Mouse (Mus musculus): ENCODE data around the gene Hsf5. TPM values are rescaled to one million over a fixed set of nuclear protein-coding genes. Genes with fewer than 3 reads are reported as not detected.

The Hsf5 gene
- polyA plus RNA-seq, 1 experiment, result 0.02 TPM

- H3ac ChIP-seq (ENCODE audit: control insufficient read depth, insufficient read length, low read depth), result no peak overlapping the region
- no peak overlapping the region for H3K4me3 ChIP-seq (ENCODE audit: insufficient read depth, poor library complexity, severe bottlenecking)
- peaks cover 20% of the 10 kb centered on the region for H3K36me3 ChIP-seq (ENCODE audit: control insufficient read depth, insufficient read depth)
- TF ChIP-seq USF1 (IDR thresholded peaks at IDR 0.05; ENCODE audit: low read depth) (peak; percentile 83), MAX (IDR thresholded peaks at IDR 0.05) (peak; percentile 89), MYOD1 (IDR thresholded peaks at IDR 0.05; ENCODE audit: control insufficient read depth, insufficient read length, low read depth) (no peak), FOSL1 (IDR thresholded peaks at IDR 0.05; ENCODE audit: insufficient read depth, low read length, poor library complexity, severe bottlenecking) (peak; percentile 41), CEBPB (IDR thresholded peaks at IDR 0.05; ENCODE audit: low read depth) (no peak), MYOG (IDR thresholded peaks at IDR 0.05; ENCODE audit: control insufficient read depth, extremely low read depth, insufficient read length) (no peak)
- H3K79me3 ChIP-seq (ENCODE audit: low read depth), result no peaks in the 10 kb centered on the region
- H3K27me3 ChIP-seq (ENCODE audit: control insufficient read depth, insufficient read depth, insufficient read length), result no peaks in the 10 kb centered on the region
- no peaks in the 10 kb centered on the region for H3K79me2 ChIP-seq (ENCODE audit: control insufficient read depth, insufficient read depth)
These were observed 6.2 kb downstream of the Hsf5 start for GRCm38 (mm10) chr11:87623160-87623559.

GRCm38 (mm10) chr11:87629859-87630258 lies 12.9 kb downstream of the Hsf5 start:
- H3K79me3 ChIP-seq (ENCODE audit: low read depth), result no peaks in the 10 kb centered on the region

GRCm38 (mm10) chr11:87638793-87639192 lies 21.8 kb downstream of the Hsf5 start:
- Histone ChIP-seq H3K79me3 (ENCODE audit: low read depth) (no peaks in the 10 kb centered on the region), H3K27me3 (ENCODE audit: control insufficient read depth, insufficient read depth, insufficient read length) (no peaks in the 10 kb centered on the region), H3K4me3 (ENCODE audit: insufficient read depth, poor library complexity, severe bottlenecking) (no peak overlapping the region), H3ac (ENCODE audit: control insufficient read depth, insufficient read length, low read depth) (no peak overlapping the region), H3K79me2 (ENCODE audit: control insufficient read depth, insufficient read depth) (no peaks in the 10 kb centered on the region), H3K36me3 (ENCODE audit: control insufficient read depth, insufficient read depth) (no peaks in the 10 kb centered on the region)
- TF ChIP-seq MAX (IDR thresholded peaks at IDR 0.05) (no peak), CTCF (IDR thresholded peaks at IDR 0.05; ENCODE audit: control insufficient read depth, insufficient read depth, insufficient read length) (no peak), MYOD1 (IDR thresholded peaks at IDR 0.05; ENCODE audit: control insufficient read depth, insufficient read length, low read depth) (no peak), CEBPB (IDR thresholded peaks at IDR 0.05; ENCODE audit: low read depth) (no peak), USF1 (IDR thresholded peaks at IDR 0.05; ENCODE audit: low read depth) (no peak), MYOG (IDR thresholded peaks at IDR 0.05; ENCODE audit: control insufficient read depth, extremely low read depth, insufficient read length) (no peak), FOSL1 (IDR thresholded peaks at IDR 0.05; ENCODE audit: insufficient read depth, low read length, poor library complexity, severe bottlenecking) (no peak)

More at GRCm38 (mm10) chr11:87629859-87630258, 12.9 kb downstream of the Hsf5 start:
- Histone ChIP-seq H3K4me3 (ENCODE audit: insufficient read depth, poor library complexity, severe bottlenecking) (no peak overlapping the region), H3K36me3 (ENCODE audit: control insufficient read depth, insufficient read depth) (no peaks in the 10 kb centered on the region), H3ac (ENCODE audit: control insufficient read depth, insufficient read length, low read depth) (no peak overlapping the region), H3K79me2 (ENCODE audit: control insufficient read depth, insufficient read depth) (no peaks in the 10 kb centered on the region), H3K27me3 (ENCODE audit: control insufficient read depth, insufficient read depth, insufficient read length) (no peaks in the 10 kb centered on the region)
- no peak for TF ChIP-seq MYOD1 (IDR thresholded peaks at IDR 0.05; ENCODE audit: control insufficient read depth, insufficient read length, low read depth)
- no peak for TF ChIP-seq FOSL1 (IDR thresholded peaks at IDR 0.05; ENCODE audit: insufficient read depth, low read length, poor library complexity, severe bottlenecking)
- no peak for TF ChIP-seq CEBPB (IDR thresholded peaks at IDR 0.05; ENCODE audit: low read depth)
- TF ChIP-seq MAX (IDR thresholded peaks at IDR 0.05), result no peak
- no peak for TF ChIP-seq CTCF (IDR thresholded peaks at IDR 0.05; ENCODE audit: control insufficient read depth, insufficient read depth, insufficient read length)
- TF ChIP-seq MYOG (IDR thresholded peaks at IDR 0.05; ENCODE audit: control insufficient read depth, extremely low read depth, insufficient read length), result no peak
- TF ChIP-seq USF1 (IDR thresholded peaks at IDR 0.05; ENCODE audit: low read depth), result no peak

- TF ChIP-seq CEBPB (IDR thresholded peaks at IDR 0.05; ENCODE audit: low read depth) (no peak), CTCF (IDR thresholded peaks at IDR 0.05; ENCODE audit: control insufficient read depth, insufficient read depth, insufficient read length) (no peak), MYOD1 (IDR thresholded peaks at IDR 0.05; ENCODE audit: control insufficient read depth, insufficient read length, low read depth) (no peak), MAX (IDR thresholded peaks at IDR 0.05) (no peak), FOSL1 (IDR thresholded peaks at IDR 0.05; ENCODE audit: insufficient read depth, low read length, poor library complexity, severe bottlenecking) (no peak), USF1 (IDR thresholded peaks at IDR 0.05; ENCODE audit: low read depth) (no peak), MYOG (IDR thresholded peaks at IDR 0.05; ENCODE audit: control insufficient read depth, extremely low read depth, insufficient read length) (no peak)
These were observed 22.2 kb downstream of the Hsf5 start for GRCm38 (mm10) chr11:87639206-87639605.

GRCm38 (mm10) chr11:87642865-87643264 lies 25.9 kb downstream of the Hsf5 start:
- no peaks in the 10 kb centered on the region for H3K79me2 ChIP-seq (ENCODE audit: control insufficient read depth, insufficient read depth)
- no peaks in the 10 kb centered on the region for H3K79me3 ChIP-seq (ENCODE audit: low read depth)
- H3ac ChIP-seq (ENCODE audit: control insufficient read depth, insufficient read length, low read depth), result no peak overlapping the region
- H3K36me3 ChIP-seq (ENCODE audit: control insufficient read depth, insufficient read depth), result no peaks in the 10 kb centered on the region
- H3K27me3 ChIP-seq (ENCODE audit: control insufficient read depth, insufficient read depth, insufficient read length), result no peaks in the 10 kb centered on the region
- TF ChIP-seq USF1 (IDR thresholded peaks at IDR 0.05; ENCODE audit: low read depth) (no peak), MYOG (IDR thresholded peaks at IDR 0.05; ENCODE audit: control insufficient read depth, extremely low read depth, insufficient read length) (no peak)
- no peak overlapping the region for H3K4me3 ChIP-seq (ENCODE audit: insufficient read depth, poor library complexity, severe bottlenecking)

More at GRCm38 (mm10) chr11:87639206-87639605, 22.2 kb downstream of the Hsf5 start:
- Histone ChIP-seq H3K79me2 (ENCODE audit: control insufficient read depth, insufficient read depth) (no peaks in the 10 kb centered on the region), H3K36me3 (ENCODE audit: control insufficient read depth, insufficient read depth) (no peaks in the 10 kb centered on the region), H3K4me3 (ENCODE audit: insufficient read depth, poor library complexity, severe bottlenecking) (no peak overlapping the region), H3K27me3 (ENCODE audit: control insufficient read depth, insufficient read depth, insufficient read length) (no peaks in the 10 kb centered on the region), H3ac (ENCODE audit: control insufficient read depth, insufficient read length, low read depth) (no peak overlapping the region), H3K79me3 (ENCODE audit: low read depth) (no peaks in the 10 kb centered on the region)

- Histone ChIP-seq H3K79me2 (ENCODE audit: control insufficient read depth, insufficient read depth) (no peaks in the 10 kb centered on the region), H3K79me3 (ENCODE audit: low read depth) (no peaks in the 10 kb centered on the region), H3ac (ENCODE audit: control insufficient read depth, insufficient read length, low read depth) (no peak overlapping the region), H3K36me3 (ENCODE audit: control insufficient read depth, insufficient read depth) (no peaks in the 10 kb centered on the region), H3K4me3 (ENCODE audit: insufficient read depth, poor library complexity, severe bottlenecking) (no peak overlapping the region), H3K27me3 (ENCODE audit: control insufficient read depth, insufficient read depth, insufficient read length) (no peaks in the 10 kb centered on the region)
- TF ChIP-seq FOSL1 (IDR thresholded peaks at IDR 0.05; ENCODE audit: insufficient read depth, low read length, poor library complexity, severe bottlenecking), result no peak
- TF ChIP-seq MYOG (IDR thresholded peaks at IDR 0.05; ENCODE audit: control insufficient read depth, extremely low read depth, insufficient read length), result no peak
- no peak for TF ChIP-seq MYOD1 (IDR thresholded peaks at IDR 0.05; ENCODE audit: control insufficient read depth, insufficient read length, low read depth)
- TF ChIP-seq CEBPB (IDR thresholded peaks at IDR 0.05; ENCODE audit: low read depth), result no peak
- no peak for TF ChIP-seq CTCF (IDR thresholded peaks at IDR 0.05; ENCODE audit: control insufficient read depth, insufficient read depth, insufficient read length)
- no peak for TF ChIP-seq USF1 (IDR thresholded peaks at IDR 0.05; ENCODE audit: low read depth)
- TF ChIP-seq MAX (IDR thresholded peaks at IDR 0.05), result no peak
These were observed 37.7 kb downstream of the Hsf5 start for GRCm38 (mm10) chr11:87654693-87655092.
